Mouse (Mus musculus): Measurements from ENCODE around the gene Pom121.
"Not testable (repeated sequence)": the region's sequence is repeated elsewhere in the genome, so short reads cannot be mapped to it uniquely, and the experiment has no call there.

Gene Pom121

GRCm38 (mm10) chr5:135369196-135369595 lies 25.1 kb downstream of the Pom121 start:
- not testable (repeated sequence) for DNase-seq (ENCODE audit: low spot score in 2 of 2)

- no peak for DNase-seq (ENCODE audit: low spot score in 2 of 2)
Observed at GRCm38 (mm10) chr5:135368312-135368711, 26.0 kb downstream of the Pom121 start.

GRCm38 (mm10) chr5:135367841-135368240 lies 26.5 kb downstream of the Pom121 start:
- no peak for DNase-seq (ENCODE audit: low spot score in 2 of 2)

GRCm38 (mm10) chr5:135363540-135363939 lies 30.8 kb downstream of the Pom121 start:
- DNase-seq (ENCODE audit: low spot score in 2 of 2) = no peak

GRCm38 (mm10) chr5:135362572-135362971 lies 31.8 kb downstream of the Pom121 start:
- no peak for DNase-seq (ENCODE audit: low spot score in 2 of 2)

- no peak for DNase-seq (ENCODE audit: low spot score in 2 of 2)
Observed at GRCm38 (mm10) chr5:135359772-135360171, 34.6 kb downstream of the Pom121 start.

GRCm38 (mm10) chr5:135357556-135357955 lies 36.8 kb downstream of the Pom121 start:
- DNase-seq (ENCODE audit: low spot score in 2 of 2) = peak in 1 of 2 experiments; percentile 46

GRCm38 (mm10) chr5:135356090-135356489 lies 38.3 kb downstream of the Pom121 start:
- DNase-seq (ENCODE audit: low spot score in 2 of 2) = no peak

- DNase-seq (ENCODE audit: low spot score in 2 of 2) = no peak
Observed at GRCm38 (mm10) chr5:135353564-135353963, 40.8 kb downstream of the Pom121 start.

- no peak for DNase-seq (ENCODE audit: low spot score in 2 of 2)
Observed at GRCm38 (mm10) chr5:135352995-135353394, 41.4 kb downstream of the Pom121 start, which contains the start of gene Trim50. Gene Trim50 (plus strand): TSS chr5:135353295.

GRCm38 (mm10) chr5:135351606-135352005 lies 42.7 kb downstream of the Pom121 start:
- no peak for DNase-seq (ENCODE audit: low spot score in 2 of 2)

- DNase-seq (ENCODE audit: low spot score in 2 of 2) = no peak
Observed at GRCm38 (mm10) chr5:135349862-135350261, 44.5 kb downstream of the Pom121 start, which contains the start of gene Fkbp6. Gene Fkbp6 (minus strand): TSS chr5:135350044.

GRCm38 (mm10) chr5:135347511-135348011 lies 46.8 kb downstream of the Pom121 start:
- no peak for DNase-seq (ENCODE audit: low spot score in 2 of 2)

- no peak for DNase-seq (ENCODE audit: low spot score in 2 of 2)
Observed at GRCm38 (mm10) chr5:135346430-135346829, 47.9 kb downstream of the Pom121 start.

GRCm38 (mm10) chr5:135345989-135346388 lies 48.4 kb downstream of the Pom121 start:
- DNase-seq (ENCODE audit: low spot score in 2 of 2) = no peak

GRCm38 (mm10) chr5:135337575-135337974 lies 56.8 kb downstream of the Pom121 start:
- DNase-seq (ENCODE audit: low spot score in 2 of 2) = no peak

- no peak for DNase-seq (ENCODE audit: low spot score in 2 of 2)
Observed at GRCm38 (mm10) chr5:135331161-135331560, 63.2 kb downstream of the Pom121 start.

- no peak for DNase-seq (ENCODE audit: low spot score in 2 of 2)
Observed at GRCm38 (mm10) chr5:135330201-135330600, 64.1 kb downstream of the Pom121 start.

GRCm38 (mm10) chr5:135329471-135329870 lies 64.9 kb downstream of the Pom121 start:
- no peak for DNase-seq (ENCODE audit: low spot score in 2 of 2)
